Mouse (Mus musculus) large intestine, adult 2 months (tissue): ENCODE measurements around the gene Gm2663. TPM values are rescaled to one million over a fixed set of nuclear protein-coding genes. Genes with fewer than 3 reads are reported as not detected.
"Not testable (repeated sequence)": the region's sequence is repeated elsewhere in the genome, so short reads cannot be mapped to it uniquely, and the experiment has no call there.

Experiments
- DNase-seq: peaks from one replicate; pipeline ENCODE4 v3.0.0-alpha.2; 2012; ENCODE audit warnings: low read depth, low spot score
- WGBS: fragments of 180-500 bp; shearing (Covaris S2); methylation state at CpG from one replicate; pipeline ENCODE4 v1.1.7; 2018; 5-methylcytosine and 5-hydroxymethylcytosine counted together
- polyA plus RNA-seq: library from polyadenylated mRNA; depleted of rRNA; stranded (reverse); fragments of >200 nt; gene quantifications from 2 replicates; pipeline ENCODE4 v1.2.3, GENCODE M21; 2012; rRNA removed

Gm2663 gene
- polyA plus RNA-seq = not detected in 2 replicates

GRCm38 (mm10) chr6:40999379-40999778 is at the start of gene Gm2663:
Gene Gm2663 (minus strand): TSS chr6:40999479.
- not testable (repeated sequence) for DNase-seq

GRCm38 (mm10) chr6:41048602-41049001 is 49.3 kb upstream of the Gm2663 start:
- DNase-seq = no peak
- WGBS = 33% methylated on average over 1 of the region's 1 CpGs

GRCm38 (mm10) chr6:41047961-41048360 is 48.7 kb upstream of the Gm2663 start:
- no peak for DNase-seq
- 69% methylated on average over 1 of the region's 1 CpGs for WGBS

- no peak for DNase-seq
- WGBS = 79% methylated on average over 1 of the region's 1 CpGs
Measured at GRCm38 (mm10) chr6:41047202-41047601, 47.9 kb upstream of the Gm2663 start.

- 63% methylated on average over 2 of the region's 2 CpGs for WGBS
- DNase-seq = no peak
Measured at GRCm38 (mm10) chr6:41046553-41046952, 47.3 kb upstream of the Gm2663 start.

GRCm38 (mm10) chr6:41044753-41045152 is 45.5 kb upstream of the Gm2663 start:
- 65% methylated on average over 1 of the region's 1 CpGs for WGBS
- no peak for DNase-seq

- no peak for DNase-seq
- WGBS = 40% methylated on average over 1 of the region's 1 CpGs
Measured at GRCm38 (mm10) chr6:41044314-41044713, 45.0 kb upstream of the Gm2663 start.

- no peak for DNase-seq
Measured at GRCm38 (mm10) chr6:41035409-41035808, 36.1 kb upstream of the Gm2663 start, which contains the start of gene 2210010C04Rik. Gene 2210010C04Rik (minus strand): TSS chr6:41035509.

GRCm38 (mm10) chr6:41032802-41033201 is 33.5 kb upstream of the Gm2663 start:
- 74% methylated on average over 6 of the region's 6 CpGs for WGBS
- DNase-seq = no peak

GRCm38 (mm10) chr6:41032231-41032630 is 33.0 kb upstream of the Gm2663 start:
- 82% methylated on average over 3 of the region's 3 CpGs for WGBS

GRCm38 (mm10) chr6:41030821-41031220 is 31.5 kb upstream of the Gm2663 start:
- no peak for DNase-seq
- 82% methylated on average over 3 of the region's 3 CpGs for WGBS

More at GRCm38 (mm10) chr6:41032231-41032630, 33.0 kb upstream of the Gm2663 start:
- DNase-seq = no peak

- 37% methylated on average over 2 of the region's 2 CpGs for WGBS
- no peak for DNase-seq
Measured at GRCm38 (mm10) chr6:41027053-41027452, 27.8 kb upstream of the Gm2663 start.

- WGBS = 79% methylated on average over 2 of the region's 2 CpGs
- no peak for DNase-seq
Measured at GRCm38 (mm10) chr6:41025873-41026650, 26.8 kb upstream of the Gm2663 start.

- no peak for DNase-seq
- WGBS = 78% methylated on average over 2 of the region's 2 CpGs
Measured at GRCm38 (mm10) chr6:41019140-41019539, 19.9 kb upstream of the Gm2663 start.

- whole genome bisulfite sequencing = 31% methylated on average over 2 of the region's 2 CpGs
- DNase-seq = no peak
Measured at GRCm38 (mm10) chr6:41018629-41019028, 19.4 kb upstream of the Gm2663 start.

GRCm38 (mm10) chr6:41015065-41015464 is 15.8 kb upstream of the Gm2663 start:
- WGBS = 68% methylated on average over 4 of the region's 4 CpGs
- no peak for DNase-seq

GRCm38 (mm10) chr6:40964454-40964853 is 34.8 kb downstream of the Gm2663 start, which contains the start of gene 1810009J06Rik:
Gene 1810009J06Rik (plus strand): TSS chr6:40964754.
- not testable (repeated sequence) for DNase-seq
- WGBS = 91% methylated on average over 2 of the region's 2 CpGs

GRCm38 (mm10) chr6:40953716-40954115 is 45.6 kb downstream of the Gm2663 start:
- DNase-seq = no peak
- WGBS = 38% methylated on average over 2 of the region's 2 CpGs

GRCm38 (mm10) chr6:40951770-40952169 is 47.5 kb downstream of the Gm2663 start, which contains the start of gene Gm4744:
Gene Gm4744 (minus strand): TSS chr6:40951870.
- no peak for DNase-seq
